Mouse (Mus musculus) CD4-positive helper T cell, adult 2 months (primary cell): ENCODE results near the gene Ubac2.
"Not testable (repeated sequence)": the region's sequence is repeated elsewhere in the genome, so short reads cannot be mapped to it uniquely, and the experiment has no call there.

ENCODE experiments used
- DNase-seq: peaks from one replicate; pipeline ENCODE4 v3.0.0-alpha.2; 2012; ENCODE audit warnings: low read depth, missing footprints, low spot score

Ubac2 gene

DNA sequence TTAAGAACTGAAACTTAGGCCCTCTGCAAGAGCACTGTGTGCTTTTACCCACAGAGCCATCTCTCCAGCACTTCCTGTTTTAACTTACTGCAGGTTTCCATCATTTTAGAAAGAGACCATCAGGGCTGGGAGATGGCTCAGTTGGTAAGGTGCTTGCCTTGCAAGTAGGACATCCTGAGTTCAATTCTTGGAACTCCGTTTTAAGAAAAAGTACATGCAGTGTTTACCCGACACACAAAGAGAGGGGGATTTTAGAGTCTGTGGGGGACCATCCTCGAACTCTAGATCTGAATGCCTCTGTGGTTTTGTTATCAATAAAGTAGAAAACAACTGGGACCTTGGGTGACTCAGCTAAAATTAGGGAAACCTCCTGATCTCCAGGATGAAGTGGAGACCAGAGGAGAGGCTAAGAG is 163.0 kb downstream of the Ubac2 start:
- no peak for DNase-seq

DNA sequence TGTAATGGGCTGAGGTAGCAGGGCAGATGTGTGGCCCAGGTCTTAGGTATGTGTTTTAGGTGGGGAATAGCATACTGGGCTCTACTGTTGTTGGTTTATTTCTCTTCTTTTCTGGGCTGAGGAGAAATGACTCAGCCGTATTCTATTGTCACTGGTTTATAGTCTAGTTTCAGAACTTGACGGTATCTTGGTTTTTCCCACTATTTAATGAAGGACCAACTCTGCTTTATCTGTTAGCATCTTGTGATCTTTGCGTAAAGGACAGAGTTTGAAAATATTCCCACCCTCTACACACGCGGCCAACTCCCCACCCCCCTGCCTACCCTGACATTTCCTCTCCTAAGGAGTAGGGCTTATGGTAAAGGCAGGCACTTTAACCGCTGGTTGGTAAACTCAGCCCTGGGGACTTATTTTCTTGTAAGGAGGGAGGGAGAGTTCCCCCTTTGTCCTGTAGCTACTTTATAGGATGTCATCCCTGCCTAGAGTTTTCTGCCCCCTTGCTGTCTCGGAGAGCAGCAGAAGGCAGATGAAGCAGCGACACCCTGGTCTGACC is 163.8 kb downstream of the Ubac2 start:
- no peak for DNase-seq

DNA sequence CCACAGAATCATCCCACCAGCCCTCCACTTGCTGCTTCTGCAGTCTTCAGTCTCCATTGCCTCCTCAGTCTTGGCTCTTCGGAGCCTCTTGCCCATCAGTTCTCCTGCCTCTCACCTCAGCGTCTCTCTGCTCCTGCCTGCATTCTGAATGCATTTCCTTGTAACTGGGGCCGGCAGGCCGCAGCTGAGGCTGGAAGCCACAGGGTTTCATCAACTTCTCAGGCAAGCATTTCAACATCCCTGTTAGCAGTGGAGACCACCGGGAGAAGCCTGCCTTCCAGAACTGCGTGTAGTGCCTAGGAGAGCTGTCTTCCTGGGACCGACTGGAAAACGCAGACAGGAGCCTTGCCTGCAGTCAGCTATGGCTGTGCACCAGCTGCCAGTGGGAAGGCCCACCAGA is 169.4 kb downstream of the Ubac2 start:
- no peak for DNase-seq

DNA sequence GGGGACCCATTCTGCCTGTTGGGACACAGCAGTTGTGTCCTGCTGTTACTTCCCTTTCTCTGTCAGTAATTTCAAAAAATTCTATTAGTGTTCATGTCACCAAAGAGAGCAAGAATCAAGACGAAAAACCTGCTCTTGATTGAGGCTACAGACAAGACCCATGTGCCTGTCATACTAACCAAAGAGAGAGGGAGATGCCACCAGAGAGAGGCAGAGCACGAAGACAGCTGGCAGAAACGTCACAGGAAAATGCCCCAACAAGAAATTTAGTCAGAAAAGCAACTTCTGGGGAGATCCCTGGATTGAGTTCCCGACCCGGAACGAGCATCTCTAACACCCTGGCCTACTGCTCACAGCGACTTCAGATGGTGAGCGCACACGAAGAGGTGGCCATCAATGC is 170.4 kb downstream of the Ubac2 start:
- DNase-seq: no peak

DNA sequence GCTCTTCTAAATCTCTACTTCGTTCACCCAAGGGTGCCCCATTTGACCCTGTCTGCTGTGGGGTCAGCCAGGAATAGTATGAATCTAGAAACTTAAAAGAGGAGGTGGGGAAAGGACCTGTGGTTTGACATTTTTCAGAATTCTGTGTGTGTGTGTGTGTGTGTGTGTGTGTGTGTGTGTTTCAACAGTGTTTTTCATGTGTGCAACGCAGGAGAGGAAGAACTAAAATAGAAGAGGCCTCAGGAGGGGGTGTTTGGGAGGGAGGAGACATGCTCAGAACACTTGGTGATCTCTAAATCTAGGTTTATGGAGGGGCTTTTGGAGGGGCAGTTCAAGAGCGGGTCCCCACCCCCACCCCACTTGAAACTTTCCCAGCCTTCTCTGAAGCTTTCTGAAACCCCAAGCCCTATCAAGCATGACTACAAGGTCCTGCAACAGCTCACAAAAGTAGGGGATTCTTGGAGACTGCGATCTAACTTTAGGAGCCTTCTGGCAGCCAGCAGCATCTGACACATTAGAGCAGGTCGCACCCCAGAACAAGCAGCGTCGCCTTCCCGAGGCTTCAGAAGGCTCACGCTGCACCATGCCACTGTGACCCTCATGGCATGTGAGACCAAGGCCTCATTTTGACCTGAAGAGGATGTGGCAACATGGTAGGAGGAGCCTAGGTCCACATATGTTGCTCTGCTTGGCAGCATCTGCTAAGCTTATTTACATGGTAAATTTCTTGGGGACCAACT is 174.6 kb downstream of the Ubac2 start:
- peak; percentile 81 for DNase-seq

DNA sequence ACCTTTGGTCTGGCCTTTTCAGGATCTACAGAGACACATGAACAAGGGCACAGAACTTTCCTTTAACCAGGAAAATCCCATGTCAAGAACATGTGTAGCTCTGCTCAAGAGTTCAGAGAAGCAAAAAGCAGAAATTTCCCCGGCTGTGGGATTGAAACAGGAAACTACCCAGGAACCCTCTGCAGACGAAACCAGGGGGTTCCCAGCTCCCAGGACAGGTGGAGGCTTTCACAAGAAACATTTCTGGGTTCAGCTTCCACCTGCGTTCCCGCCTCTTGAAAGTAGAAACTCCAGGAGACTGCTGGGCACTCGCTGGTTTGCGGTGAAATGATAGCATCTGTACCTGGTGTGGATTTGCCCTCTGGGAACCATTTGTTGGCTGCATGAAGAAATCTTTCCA is 178.5 kb downstream of the Ubac2 start:
- peak; percentile 55 for DNase-seq

DNA sequence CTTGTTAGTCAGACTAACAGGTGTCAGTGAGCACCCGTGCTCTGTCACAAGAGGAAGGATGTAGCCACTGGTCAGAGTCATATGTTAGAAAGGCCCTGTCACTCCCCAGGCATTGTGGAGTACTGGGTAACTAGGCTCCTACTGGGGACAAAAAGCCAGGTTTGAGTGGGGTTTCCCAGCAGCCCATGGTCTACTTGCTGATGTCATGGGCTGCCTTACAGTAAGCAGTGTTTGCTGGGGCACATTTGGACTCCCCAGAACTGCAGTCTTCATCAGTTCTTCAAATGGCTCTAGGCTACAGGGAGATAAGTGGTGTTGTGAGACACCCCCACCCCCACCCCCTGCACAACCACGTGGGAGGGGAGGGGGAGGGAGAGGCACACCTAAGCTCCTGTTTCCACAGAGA is 179.5 kb downstream of the Ubac2 start:
- DNase-seq: peak; percentile 71

DNA sequence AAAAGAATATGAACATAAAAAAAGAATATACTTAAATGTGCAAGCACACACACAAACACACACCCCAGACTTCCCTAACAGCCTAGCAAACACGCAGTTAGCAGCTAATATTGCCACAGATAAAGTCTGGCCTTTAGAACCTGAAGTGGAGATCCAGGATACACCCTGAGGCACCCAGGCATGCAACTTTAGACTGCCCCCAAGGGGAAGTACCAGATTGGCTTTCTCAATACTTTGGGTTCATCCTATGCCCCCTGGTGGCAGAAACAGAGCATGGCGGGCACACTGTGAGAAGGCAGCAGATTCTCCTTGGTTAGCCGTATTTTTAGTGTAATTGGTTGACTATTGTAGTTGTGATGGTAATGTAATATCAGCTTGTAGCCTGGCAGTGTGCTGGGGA is 182.2 kb downstream of the Ubac2 start:
- peak; percentile 88 for DNase-seq

DNA sequence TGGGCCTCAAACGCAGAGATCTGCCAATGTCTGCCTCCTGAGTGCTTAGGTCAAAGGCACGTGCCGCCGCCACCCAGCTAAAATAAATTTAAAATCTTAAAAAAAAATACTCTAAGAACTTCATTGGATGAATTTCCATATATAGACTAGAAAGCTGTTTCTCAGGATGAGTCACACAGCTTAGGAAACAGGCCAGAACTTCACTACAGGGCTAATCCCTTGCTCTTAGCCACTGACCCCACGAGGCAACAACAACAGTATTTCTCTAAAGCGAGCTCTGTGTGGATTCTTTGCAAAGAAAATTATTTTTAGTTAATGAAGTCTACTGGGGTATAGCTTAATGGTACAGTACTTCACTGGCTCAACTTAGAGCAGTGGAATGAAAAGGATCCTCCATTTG is 183.0 kb downstream of the Ubac2 start:
- DNase-seq: no peak

DNA sequence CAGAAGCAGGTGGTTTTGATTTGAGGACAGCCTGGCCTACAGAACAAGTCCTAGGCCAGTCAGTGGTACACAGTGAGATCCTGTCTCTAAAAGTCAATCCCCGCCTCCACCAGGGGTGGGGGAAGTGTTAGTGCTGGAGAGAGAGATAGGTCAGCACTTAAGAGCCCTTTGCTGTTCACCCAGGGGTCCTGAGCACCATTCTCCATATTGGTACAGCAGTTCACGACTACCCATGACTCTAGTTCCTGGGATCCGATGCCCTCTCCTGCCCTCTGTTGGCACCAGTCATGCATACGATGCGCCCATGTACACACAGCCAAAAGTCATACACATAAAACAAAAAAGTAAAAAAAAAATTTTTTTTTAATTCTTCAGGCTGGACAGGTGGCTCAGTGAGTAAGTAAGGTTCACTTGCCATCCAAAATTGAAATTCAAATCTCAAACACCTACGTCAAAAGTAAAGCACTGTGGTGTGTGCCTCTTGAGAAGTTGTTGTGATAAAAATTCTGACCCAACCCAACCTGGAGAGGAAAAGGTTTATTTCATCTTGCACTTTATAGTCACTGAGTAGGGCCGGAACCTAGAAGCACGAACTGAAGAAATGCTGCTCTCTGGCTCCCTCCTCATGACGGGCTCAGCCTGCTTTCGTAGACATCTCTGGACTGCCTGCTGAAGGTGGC is 184.1 kb downstream of the Ubac2 start:
- DNase-seq: peak; percentile 71

DNA sequence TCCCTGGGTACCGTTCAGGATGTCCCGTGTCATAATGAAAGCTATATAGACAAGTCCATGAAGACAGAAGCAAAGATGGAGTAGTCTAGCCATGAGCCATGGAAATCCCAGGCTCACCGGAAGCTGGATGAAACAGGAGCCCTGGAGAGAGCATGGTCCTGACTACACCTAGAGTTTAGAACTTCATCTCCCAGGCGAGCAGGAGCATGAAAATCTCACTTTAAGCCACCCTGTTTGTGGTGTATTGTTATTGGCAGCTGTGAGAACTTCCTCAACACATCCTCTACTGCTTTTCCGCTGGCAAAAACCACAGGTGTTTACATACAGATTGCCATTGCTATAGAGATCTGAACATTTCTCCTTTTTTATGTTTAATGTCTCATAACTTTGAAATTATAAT is 185.2 kb downstream of the Ubac2 start:
- peak; percentile 79 for DNase-seq

DNA sequence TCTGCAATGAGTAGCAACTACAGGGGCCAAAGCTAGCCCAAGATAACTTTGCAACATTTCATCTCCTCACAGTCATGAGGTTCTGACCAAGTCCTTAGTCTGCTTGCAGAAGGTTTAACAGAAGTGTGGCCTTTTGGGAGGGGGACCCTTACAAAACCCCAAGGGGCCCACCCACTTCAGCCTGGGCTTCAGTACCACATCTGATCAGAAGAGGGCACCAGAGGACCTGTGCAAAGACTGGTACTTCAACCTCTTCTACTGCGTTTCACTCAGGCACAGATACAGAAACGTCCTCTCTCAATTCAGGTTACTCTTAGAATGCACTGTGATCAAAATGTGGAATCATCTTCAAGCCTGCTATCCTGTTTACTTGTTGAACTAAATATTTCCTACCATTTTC is 186.1 kb downstream of the Ubac2 start:
- peak; percentile 78 for DNase-seq

DNA sequence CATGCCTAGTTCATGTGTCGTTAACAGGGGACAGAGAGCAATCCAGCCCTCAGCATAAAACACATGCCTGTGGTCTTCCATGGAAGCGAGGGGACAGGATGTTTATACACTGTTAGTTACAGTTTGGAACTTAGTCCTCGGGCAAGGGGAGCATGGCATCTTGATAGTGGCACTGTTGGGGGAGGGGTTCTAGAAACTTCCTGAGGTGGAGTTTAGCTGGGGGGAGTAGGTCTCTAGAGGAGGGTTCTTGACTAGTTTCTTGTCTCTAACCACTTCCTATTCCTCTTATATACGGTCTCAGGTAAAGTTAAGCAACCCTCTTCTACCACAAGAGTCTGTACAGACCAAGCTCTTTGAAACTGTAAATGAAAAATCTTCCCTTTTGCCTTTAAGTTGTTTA is 187.8 kb downstream of the Ubac2 start:
- peak; percentile 83 for DNase-seq

DNA sequence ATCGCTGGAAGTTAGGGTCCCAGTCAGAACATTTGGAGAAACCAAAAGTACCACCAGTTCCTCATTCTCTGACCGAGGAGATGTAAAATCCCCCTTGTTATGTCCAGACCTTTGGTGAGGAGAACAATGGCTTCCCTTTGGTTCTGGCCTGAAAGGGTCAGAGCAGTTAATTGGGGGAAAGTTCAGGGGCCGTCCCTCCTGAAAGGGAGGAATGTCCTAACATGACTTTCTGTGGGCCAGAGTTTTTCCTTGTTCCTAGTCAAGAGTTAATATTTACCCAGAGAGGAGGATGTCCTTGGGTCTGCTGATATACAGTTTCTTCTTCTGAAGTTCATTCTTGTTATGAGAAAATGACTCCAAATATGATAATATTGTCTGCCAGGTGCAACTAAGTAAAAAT is 189.6 kb downstream of the Ubac2 start:
- not testable (repeated sequence) for DNase-seq

DNA sequence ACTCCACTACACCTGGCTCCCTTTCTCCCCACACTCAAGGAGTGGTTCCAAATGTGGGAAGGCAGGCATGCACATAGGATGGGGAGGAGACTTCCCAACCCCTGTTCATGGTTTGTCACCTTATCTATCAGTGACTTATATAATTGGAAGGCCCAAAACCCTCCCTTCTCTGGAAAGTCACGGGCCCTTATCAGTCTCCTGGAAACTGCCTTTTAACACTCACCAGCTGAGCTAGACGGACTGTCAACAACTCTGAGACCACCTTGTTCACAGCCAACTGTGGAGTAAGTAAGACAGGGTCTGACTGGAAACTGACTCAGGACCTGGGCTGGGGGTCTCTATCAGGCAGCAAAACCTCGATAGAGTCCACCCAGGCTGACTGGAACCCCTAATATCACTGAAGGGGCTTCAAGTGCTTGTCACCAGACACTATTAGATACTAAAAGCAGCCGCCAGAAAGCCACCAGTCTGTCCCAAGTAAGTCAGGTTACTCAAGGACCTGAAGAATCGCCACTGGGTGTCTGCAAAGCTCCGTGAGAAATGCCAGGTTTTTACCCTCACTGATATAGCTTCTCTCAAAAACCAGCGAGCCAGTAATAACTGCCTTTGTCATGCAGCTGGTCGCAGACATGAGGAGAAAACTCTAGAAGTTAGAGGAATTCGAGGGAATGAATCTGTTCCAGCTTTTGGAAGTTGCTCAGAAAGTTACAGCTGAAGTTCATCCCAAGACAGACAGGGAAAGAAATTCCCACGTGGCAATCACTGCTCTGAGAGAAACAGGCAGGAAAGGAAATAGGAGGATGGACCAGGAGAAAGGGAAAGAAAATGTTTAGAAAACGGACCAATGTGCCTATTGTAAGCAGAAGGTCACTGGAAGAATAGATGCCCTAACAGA is 190.6 kb downstream of the Ubac2 start:
- no peak for DNase-seq

DNA sequence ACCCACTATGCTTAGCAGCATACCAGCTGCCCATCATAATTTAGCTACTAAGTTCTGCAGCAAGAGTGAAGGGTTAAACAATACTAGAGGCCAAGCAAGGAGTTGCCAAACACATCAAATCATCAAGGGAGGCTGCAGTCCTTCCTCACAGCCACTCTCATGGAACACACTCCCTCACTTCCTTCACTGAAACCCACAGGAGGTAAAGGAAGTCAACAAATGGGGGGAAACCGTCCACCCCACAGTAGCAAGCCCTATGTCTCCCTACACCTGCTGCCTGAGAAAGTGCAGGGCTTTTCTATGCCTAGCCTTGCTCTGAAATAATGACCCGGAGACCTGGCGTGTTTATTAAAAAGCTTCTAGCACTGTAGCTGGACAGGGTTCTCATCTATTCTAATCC is 191.5 kb downstream of the Ubac2 start:
- no peak for DNase-seq
